ENCODE assay signal across 21 mouse cellular contexts in genomic region chr13:34244186-34244585, GRCm38 (mm10).
DNase-seq lines count a peak whose midpoint lies in the region; ATAC-seq lines count a peak whose summit lies in the region.
"Had no signal": no experiment of that assay in that cellular context is flagged by ENCODE, and none has a peak within 500 bp of the region (broad histone marks: within the 10 kb centered on the region; RNA-seq: fewer than 3 reads in every experiment).

No protein-coding gene starts in this region.

- H3K27me3 ChIP-seq in midbrain, embryonic 10.5 days (ENCODE audit: low read depth, poor library complexity, severe bottlenecking), result peaks cover 68% of the 10 kb centered on the region
- no peaks in the 10 kb centered on the region for H3K27me3 ChIP-seq in midbrain, embryonic 15.5 days (replicated peaks)
- H3K27me3 ChIP-seq in hindbrain, embryonic 14.5 days (ENCODE audit: control insufficient read depth, insufficient read depth, low read length), result no peaks in the 10 kb centered on the region
- H3K27me3 ChIP-seq: hindbrain, embryonic 15.5 days; liver, embryonic 12.5 days had no signal

- no peak for DNase-seq in frontal cortex, postnatal 10 days (ENCODE audit: low spot score in 2 of 2)
- no peak for DNase-seq in midbrain, embryonic 10.5 days (ENCODE audit: low spot score)
- DNase-seq in R1 (ENCODE audit: low read depth, low spot score), result peak; percentile 72
- no peak for DNase-seq in hindbrain, embryonic 14.5 days (ENCODE audit: low spot score)
- no peak for DNase-seq in urinary bladder, postnatal 14 days (ENCODE audit: low spot score)
- DNase-seq: adrenal gland, adult 8-10 months; cerebellum, adult 8-10 months; forebrain, postnatal 0 days; gastrocnemius, postnatal 10 days; kidney, adult 2 months; kidney, postnatal 14 days; lung, embryonic 14.5 days; lung, postnatal 4 days; right cerebral cortex, postnatal 14 days; thymus, postnatal 14 days had no signal

- no peak overlapping the region for H3K4me3 ChIP-seq in midbrain, embryonic 10.5 days
- no peak overlapping the region for H3K4me3 ChIP-seq in midbrain, embryonic 15.5 days
- H3K4me3 ChIP-seq in hindbrain, embryonic 14.5 days (replicated peaks; ENCODE audit: low read length), result no peak overlapping the region
- H3K4me3 ChIP-seq: embryonic facial prominence, embryonic 10.5 days; hindbrain, embryonic 15.5 days; liver, embryonic 12.5 days had no signal

- ATAC-seq in frontal cortex, adult (ENCODE audit: low TSS enrichment), result 0 out of 2 replicates have a peak, but pooled peaks have one; percentile 14
- ATAC-seq in midbrain, embryonic 15.5 days (replicated peaks), result no peak
- ATAC-seq in hindbrain, embryonic 14.5 days (ENCODE audit: low FRiP score), result no peak
- ATAC-seq: forebrain, postnatal 0 days; liver, embryonic 12.5 days had no signal

- H3K9ac ChIP-seq in midbrain, embryonic 15.5 days, result no peak overlapping the region
- H3K9ac ChIP-seq in hindbrain, embryonic 14.5 days, result no peak overlapping the region
- H3K9ac ChIP-seq: forebrain, postnatal 0 days; hindbrain, embryonic 15.5 days; liver, embryonic 12.5 days; lung, embryonic 14.5 days had no signal

- no peak overlapping the region for H3K4me2 ChIP-seq in midbrain, embryonic 15.5 days
- H3K4me2 ChIP-seq in hindbrain, embryonic 14.5 days (replicated peaks), result no peak overlapping the region
- H3K4me2 ChIP-seq: hindbrain, embryonic 15.5 days; liver, embryonic 12.5 days; lung, embryonic 14.5 days; midbrain, embryonic 11.5 days had no signal

- WGBS in midbrain, embryonic 10.5 days, result 15% methylated on average over 1 of the region's 1 CpGs
- WGBS in midbrain, embryonic 15.5 days, result 10% methylated on average over 1 of the region's 1 CpGs
- WGBS in hindbrain, embryonic 14.5 days, result 12% methylated on average over 1 of the region's 1 CpGs

- 0 out of 2 replicates have a peak overlapping the region, but pooled peaks have one; percentile 68 for H3K27ac ChIP-seq in midbrain, embryonic 10.5 days (replicated peaks)
- no peak overlapping the region for H3K27ac ChIP-seq in midbrain, embryonic 15.5 days
- H3K27ac ChIP-seq in hindbrain, embryonic 14.5 days, result 0 out of 2 replicates have a peak overlapping the region, but pooled peaks have one; percentile 10
- H3K27ac ChIP-seq: embryonic facial prominence, embryonic 10.5 days; hindbrain, embryonic 15.5 days; liver, embryonic 12.5 days had no signal

- H3K4me1 ChIP-seq in midbrain, embryonic 10.5 days, result peaks cover 89% of the 10 kb centered on the region
- peaks cover 38% of the 10 kb centered on the region for H3K4me1 ChIP-seq in midbrain, embryonic 15.5 days
- H3K4me1 ChIP-seq in hindbrain, embryonic 14.5 days (replicated peaks; ENCODE audit: control insufficient read depth, insufficient read depth, low read length), result peaks cover 40% of the 10 kb centered on the region

- H3K36me3 ChIP-seq in midbrain, embryonic 10.5 days, result no peaks in the 10 kb centered on the region
- no peaks in the 10 kb centered on the region for H3K36me3 ChIP-seq in midbrain, embryonic 15.5 days (replicated peaks)
- H3K36me3 ChIP-seq in hindbrain, embryonic 14.5 days (replicated peaks; ENCODE audit: control insufficient read depth, insufficient read depth), result no peaks in the 10 kb centered on the region
- H3K36me3 ChIP-seq: embryonic facial prominence, embryonic 10.5 days; hindbrain, embryonic 15.5 days had no signal

- H3K9me3 ChIP-seq in midbrain, embryonic 10.5 days (replicated peaks), result no peaks in the 10 kb centered on the region
- no peaks in the 10 kb centered on the region for H3K9me3 ChIP-seq in midbrain, embryonic 15.5 days
- no peaks in the 10 kb centered on the region for H3K9me3 ChIP-seq in hindbrain, embryonic 14.5 days (ENCODE audit: control insufficient read depth, low read length)
- H3K9me3 ChIP-seq: embryonic facial prominence, embryonic 10.5 days; hindbrain, embryonic 15.5 days; liver, embryonic 12.5 days had no signal
